ENCODE assay signal across 32 mouse cellular contexts in the genomic region with DNA sequence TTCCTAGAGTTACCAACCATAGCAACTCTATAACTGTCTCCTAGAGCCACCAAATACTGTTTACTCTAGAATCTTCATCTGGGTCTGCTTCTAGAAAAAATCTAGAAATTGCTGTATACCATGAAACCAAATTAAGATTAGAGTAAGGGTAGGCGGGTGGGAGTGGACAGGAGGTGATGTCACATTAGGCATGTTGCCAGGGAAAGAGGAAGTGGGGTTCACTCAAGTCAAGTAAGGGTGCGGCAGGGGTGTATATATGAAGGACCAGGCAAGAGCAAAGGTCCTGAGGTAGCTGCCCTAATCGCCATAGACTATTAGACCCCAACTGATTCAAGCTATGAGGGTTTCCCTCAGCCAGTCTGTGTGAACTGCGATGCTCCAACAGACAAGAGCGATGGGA.
"Had no signal": no experiment of that assay in that cellular context is flagged by ENCODE, and none has a peak within 500 bp of the region (broad histone marks: within the 10 kb centered on the region; RNA-seq: fewer than 3 reads in every experiment).

No protein-coding gene starts in this region.

- H3K9me3 ChIP-seq: limb, embryonic 10.5 days; limb, embryonic 12.5 days; limb, embryonic 13.5 days; limb, embryonic 15.5 days; liver, embryonic 12.5 days; liver, embryonic 13.5 days; liver, embryonic 15.5 days; lung, embryonic 15.5 days; midbrain, embryonic 10.5 days; midbrain, embryonic 12.5 days; midbrain, embryonic 13.5 days; midbrain, embryonic 15.5 days; neural tube, embryonic 12.5 days had no signal

- DNase-seq: left cerebral cortex, postnatal 4 days; liver; liver, embryonic 13.5 days; liver, postnatal 0 days; lung, adult 18-20 months; lung, adult 2 months; lung, embryonic 14.5 days; lung, postnatal 10 days; lung, postnatal 14 days; lung, postnatal 36 days; lung, postnatal 4 days; midbrain, embryonic 14.5 days had no signal

- H3K4me1 ChIP-seq: liver, embryonic 13.5 days; liver, embryonic 15.5 days had no signal

- ATAC-seq: liver, embryonic 12.5 days; liver, postnatal 0 days; lung, postnatal 0 days; midbrain, embryonic 13.5 days; midbrain, embryonic 15.5 days; midbrain, embryonic 16.5 days had no signal

- H3K4me3 ChIP-seq: limb, embryonic 10.5 days; limb, embryonic 12.5 days; limb, embryonic 13.5 days; limb, embryonic 15.5 days; liver, embryonic 12.5 days; liver, embryonic 13.5 days; liver, embryonic 15.5 days; lung, embryonic 15.5 days; megakaryocyte, embryonic 14.5 days; midbrain, embryonic 10.5 days; midbrain, embryonic 12.5 days; midbrain, embryonic 13.5 days; midbrain, embryonic 15.5 days; myocyte; neural tube, embryonic 12.5 days had no signal

- H3K36me3 ChIP-seq: limb, embryonic 10.5 days; limb, embryonic 12.5 days; limb, embryonic 13.5 days; limb, embryonic 15.5 days; liver, embryonic 12.5 days; liver, embryonic 13.5 days; liver, embryonic 15.5 days; lung, embryonic 15.5 days; midbrain, embryonic 10.5 days; midbrain, embryonic 12.5 days; midbrain, embryonic 13.5 days; midbrain, embryonic 15.5 days; neural tube, embryonic 12.5 days had no signal

- H3K9ac ChIP-seq: limb, embryonic 12.5 days; limb, embryonic 13.5 days; limb, embryonic 15.5 days; liver, embryonic 12.5 days; liver, embryonic 13.5 days; liver, embryonic 14.5 days; liver, embryonic 15.5 days; liver, postnatal 0 days; lung, embryonic 14.5 days; lung, embryonic 15.5 days; midbrain, embryonic 12.5 days; midbrain, embryonic 13.5 days; midbrain, embryonic 15.5 days; neural tube, embryonic 12.5 days had no signal

- H3K27ac ChIP-seq: limb, embryonic 10.5 days; limb, embryonic 12.5 days; limb, embryonic 13.5 days; limb, embryonic 15.5 days; liver, embryonic 12.5 days; liver, embryonic 13.5 days; liver, embryonic 14.5 days; liver, embryonic 15.5 days; lung, embryonic 15.5 days; macrophage; midbrain, embryonic 10.5 days; midbrain, embryonic 12.5 days; midbrain, embryonic 13.5 days; midbrain, embryonic 15.5 days; neural tube, embryonic 12.5 days had no signal

- H3K4me2 ChIP-seq: limb, embryonic 12.5 days; limb, embryonic 13.5 days; limb, embryonic 15.5 days; liver, embryonic 11.5 days; liver, embryonic 12.5 days; liver, embryonic 13.5 days; liver, embryonic 15.5 days; lung, embryonic 14.5 days; lung, embryonic 15.5 days; midbrain, embryonic 11.5 days; midbrain, embryonic 12.5 days; midbrain, embryonic 13.5 days; midbrain, embryonic 15.5 days; neural tube, embryonic 12.5 days had no signal

- H3K27me3 ChIP-seq: limb, embryonic 15.5 days; lung, embryonic 15.5 days; midbrain, embryonic 12.5 days; midbrain, embryonic 13.5 days; neural tube, embryonic 12.5 days had no signal
